Mouse (Mus musculus) liver, postnatal 0 days (tissue): ENCODE results near the gene Olfr1404.

ENCODE experiments used
- CTCF ChIP-seq: sonication (generic); IDR thresholded peaks from 2 replicates; pipeline ENCODE4 v1.5.1; 2016; ENCODE audit warnings: antibody characterized with exemption, low read depth
- EP300 ChIP-seq: IDR thresholded peaks from 2 replicates; pipeline ENCODE4 v1.6.1; 2016; ENCODE audit warnings: antibody characterized with exemption, low read depth, mild to moderate bottlenecking

GRCm38 (mm10) chr1:173216481-173216880 is 4.3 kb downstream of the Olfr1404 start:
- TF ChIP-seq CTCF (no peak), EP300 (no peak)
